Mouse (Mus musculus) stomach, embryonic 15.5 days (tissue): ENCODE results near the gene Tmbim4. TPM values are rescaled to one million over a fixed set of nuclear protein-coding genes. Genes with fewer than 3 reads are reported as not detected.

Experiments
- polyA plus RNA-seq: library from polyadenylated mRNA; unstranded; fragments of >200 nt; fragmentation: Nextera tagmentation; extraction: Ambion mirVana; gene quantifications from 2 replicates; pipeline ENCODE4 v1.2.1, GENCODE M21; 2015

Tmbim4 gene
- polyA plus RNA-seq, 1 experiment from 2014 or later, result 133 TPM

Other genes with a start within 250 kb of the Tmbim4 start
- gene Helb, start 88.6 kb upstream of the Tmbim4 start, polyA plus RNA-seq, result 5.8 and 6.0 TPM in 2 replicates
- 0.73 and 0.89 TPM in 2 replicates for gene Irak3, start 540 bp downstream of the Tmbim4 start, polyA plus RNA-seq
- 52.5 and 53.8 TPM in 2 replicates for gene Llph, start 25.5 kb downstream of the Tmbim4 start, polyA plus RNA-seq